Mouse (Mus musculus) CH12.LX (cell line): ENCODE results near the gene Serpinb9b. TPM values are rescaled to one million over a fixed set of nuclear protein-coding genes. Genes with fewer than 3 reads are reported as not detected.

ENCODE experiments used
- DNase-seq: peaks from one replicate; pipeline ENCODE4 v3.0.0-alpha.2; 2013; ENCODE audit errors: extremely low read depth
- H3K27ac ChIP-seq: 2 replicates; pipeline ENCODE4 v1.5.1; 2012; ENCODE audit warnings: low read depth, mild to moderate bottlenecking, control low read depth, moderate library complexity; ENCODE audit not compliant: insufficient read depth
- H3K27me3 ChIP-seq: replicated peaks from 2 replicates; pipeline ENCODE3; 2012; ENCODE audit warnings: inconsistent platforms
- H3K36me3 ChIP-seq, 2 experiments: replicated peaks in 1 of 2; 2 replicates each; pipeline versions ENCODE3 to v1.6.1; 2012; ENCODE audit warnings: inconsistent platforms in 1 of 2, low read length in 1 of 2, mild to moderate bottlenecking in 1 of 2, mixed read lengths in 1 of 2, moderate library complexity in 1 of 2; ENCODE audit not compliant: control insufficient read depth in 1 of 2, insufficient read depth in 1 of 2
- H3K4me1 ChIP-seq, 2 experiments: 2 replicates each; pipeline ENCODE4 v1.6.1; 2012; ENCODE audit warnings: inconsistent platforms in 1 of 2, moderate library complexity in 1 of 2; ENCODE audit not compliant: insufficient read depth in 2 of 2, control insufficient read depth in 1 of 2
- H3K4me2 ChIP-seq: 2 replicates; pipeline ENCODE4 v1.6.1; 2012; ENCODE audit warnings: low read depth, mild to moderate bottlenecking, control low read depth; ENCODE audit not compliant: poor library complexity, insufficient read depth, severe bottlenecking
- H3K4me3 ChIP-seq, 3 experiments: fragments of 150-350 bp in 1 of 3; sonication (generic) in 1 of 3; replicated peaks in 1 of 3; 2 replicates each; pipeline versions ENCODE3 to v1.5.1; 2011 to 2012; ENCODE audit warnings: low read depth in 2 of 3, low read length in 2 of 3, mild to moderate bottlenecking in 2 of 3, moderate library complexity in 2 of 3, control low read depth in 1 of 3, improper control_type of control experiment in 1 of 3, inconsistent platforms in 1 of 3, mixed read lengths in 1 of 3; ENCODE audit not compliant: poor library complexity in 1 of 3
- H3K79me2 ChIP-seq: replicated peaks from 2 replicates; pipeline ENCODE4 v1.6.1; 2012; ENCODE audit warnings: mild to moderate bottlenecking, moderate library complexity; ENCODE audit not compliant: control insufficient read depth, poor library complexity, insufficient read depth, severe bottlenecking; ENCODE audit errors: extremely low read depth
- H3K9ac ChIP-seq: 2 replicates; pipeline ENCODE4 v1.6.1; 2012; ENCODE audit warnings: low read depth, mild to moderate bottlenecking, control low read depth, moderate library complexity; ENCODE audit not compliant: insufficient read depth
- H3K9me3 ChIP-seq: replicated peaks from 2 replicates; pipeline ENCODE3; 2012; ENCODE audit warnings: low read length, inconsistent platforms, mixed read lengths
- CTCF ChIP-seq, 2 experiments: IDR thresholded peaks in 1 of 2; conservative IDR thresholded peaks in 1 of 2; 2 replicates each; pipeline ENCODE4 v1.5.1; 2011 to 2012; ENCODE audit warnings: low read depth in 2 of 2, low read length in 2 of 2, improper control_type of control experiment in 1 of 2, inconsistent platforms in 1 of 2, mild to moderate bottlenecking in 1 of 2, moderate library complexity in 1 of 2
- ETS1 ChIP-seq: conservative IDR thresholded peaks from 2 replicates; pipeline ENCODE4 v1.6.1; 2012; ENCODE audit warnings: low read depth, mild to moderate bottlenecking, inconsistent platforms, low read length, improper control_type of control experiment, moderate library complexity
- IRF4 ChIP-seq: IDR thresholded peaks from 2 replicates; pipeline ENCODE4 v1.6.1; 2014; ENCODE audit warnings: low read depth, mild to moderate bottlenecking, inconsistent platforms, low read length, improper control_type of control experiment
- JUND ChIP-seq: conservative IDR thresholded peaks from 2 replicates; pipeline ENCODE4 v1.6.1; 2011; ENCODE audit warnings: low read depth, low read length, improper control_type of control experiment
- KAT2A ChIP-seq: IDR thresholded peaks from 2 replicates; pipeline ENCODE4 v1.6.1; 2012; ENCODE audit warnings: low read length, improper control_type of control experiment, inconsistent platforms; ENCODE audit not compliant: insufficient replicate concordance
- MEF2A ChIP-seq: IDR thresholded peaks from 2 replicates; pipeline ENCODE4 v1.6.1; 2014; ENCODE audit warnings: low read depth, mild to moderate bottlenecking, inconsistent platforms, low read length, improper control_type of control experiment, borderline replicate concordance
- NRF1 ChIP-seq: IDR thresholded peaks from 2 replicates; pipeline ENCODE4 v1.6.1; 2014; ENCODE audit warnings: low read depth, mild to moderate bottlenecking, inconsistent platforms, low read length, improper control_type of control experiment, moderate library complexity
- PAX5 ChIP-seq: IDR thresholded peaks from 2 replicates; pipeline ENCODE4 v1.6.1; 2012; ENCODE audit warnings: low read length, inconsistent platforms, mixed read lengths
- RAD21 ChIP-seq: IDR thresholded peaks from 2 replicates; pipeline ENCODE4 v1.6.1; 2011; ENCODE audit warnings: low read depth, mild to moderate bottlenecking, low read length, improper control_type of control experiment, moderate library complexity
- SMC3 ChIP-seq: IDR thresholded peaks from 2 replicates; pipeline ENCODE4 v1.6.1; 2011; ENCODE audit warnings: low read depth, low read length, improper control_type of control experiment
- TCF12 ChIP-seq: IDR thresholded peaks from 2 replicates; pipeline ENCODE4 v1.6.1; 2014; ENCODE audit warnings: low read depth, mild to moderate bottlenecking, inconsistent platforms, low read length, improper control_type of control experiment
- UBTF ChIP-seq: IDR thresholded peaks from 2 replicates; pipeline ENCODE4 v1.6.1; 2012; ENCODE audit warnings: low read depth, mild to moderate bottlenecking, inconsistent platforms, low read length, improper control_type of control experiment, moderate library complexity
- ZKSCAN1 ChIP-seq: IDR thresholded peaks from 2 replicates; pipeline ENCODE4 v1.6.1; 2012; ENCODE audit warnings: low read depth, inconsistent platforms, low read length, improper control_type of control experiment, borderline replicate concordance
- ZNF384 ChIP-seq: IDR thresholded peaks from 2 replicates; pipeline ENCODE4 v1.6.1; 2012; ENCODE audit warnings: low read depth, low read length, improper control_type of control experiment, inconsistent platforms
- dilution Hi-C: fragments of 300-500 bp; cut with MboI; formaldehyde crosslinking; loops from 2 replicates; pipeline ENCODE4 v1.14.3; 2020; ENCODE audit warnings: low sequenced_read_pairs; ENCODE audit not compliant: extremely low pct_unique_long_range_greater_than_20kb, extremely low pct_ligation_motif_present
- in situ Hi-C: fragments of 300-500 bp; cut with MboI; formaldehyde crosslinking; loops from 3 replicates; pipeline ENCODE4 v1.14.3; 2019; ENCODE audit warnings: low sequenced_read_pairs, low pct_ligation_motif_present, low pct_unique_long_range_greater_than_20kb, mixed read lengths
- polyA plus RNA-seq: library from polyadenylated mRNA; unstranded; fragments of >175 nt; gene quantifications from 2 replicates; pipeline ENCODE4 v1.2.1, GENCODE M21; 2012; ENCODE audit warnings: low read depth; ENCODE audit not compliant: insufficient read length
- total RNA-seq, 2 experiments: library from RNA; depleted of rRNA; stranded (reverse); fragments of 300-350 nt in 1 of 2; fragments of >200 nt in 1 of 2; gene quantifications; 2 replicates each; pipeline ENCODE4 v1.2.3; 2012 to 2014

Gene Serpinb9b
- total and polyA plus RNA-seq, 3 experiments, result 0.24 TPM; not detected in 2

- Histone ChIP-seq H3K79me2 (no peaks in the 10 kb centered on the region), H3K36me3 (no peaks in the 10 kb centered on the region), H3K4me1 (peaks cover 0 to 38% of the 10 kb centered on the region in 2 experiments; a peak in 3 of 4 replicates), H3K4me3 (no peak overlapping the region), H3K4me2 (no peak overlapping the region), H3K9me3 (no peaks in the 10 kb centered on the region), H3K9ac (no peak overlapping the region), H3K27me3 (no peaks in the 10 kb centered on the region), H3K27ac (no peak overlapping the region)
- dilution Hi-C loops, result no loop called here
- in situ Hi-C loops, result loop anchor here (25.0 kb wide), 1 partner anchor 482 kb away; no protein-coding TSS in a partner anchor
- TF ChIP-seq RAD21, result peak; percentile 65
- TF ChIP-seq SMC3, result peak; percentile 66
- TF ChIP-seq UBTF, result no peak
- TF ChIP-seq CTCF (conservative IDR thresholded peaks at IDR 0.05 in 1 of 2, IDR thresholded peaks at IDR 0.05 in 1 of 2; ENCODE audit: low read depth in 2 of 2, low read length in 2 of 2), result peak; percentile 35 to 75; a peak in 3 of 4 replicates
- DNase-seq, result peak; percentile 39
These were observed 53.1 kb downstream of the Serpinb9b start for GRCm38 (mm10) chr13:33080356-33080755.

GRCm38 (mm10) chr13:33083834-33084233, 56.6 kb downstream of the Serpinb9b start:
- H3K9ac ChIP-seq, result no peak overlapping the region
- in situ Hi-C loops, result loop anchor here (25.0 kb wide), 1 partner anchor 478 kb away; no protein-coding TSS in a partner anchor

GRCm38 (mm10) chr13:33084975-33085694, 57.9 kb downstream of the Serpinb9b start:
- Histone ChIP-seq H3K4me3 (no peak overlapping the region), H3K36me3 (no peaks in the 10 kb centered on the region), H3K9me3 (no peaks in the 10 kb centered on the region), H3K4me1 (peaks cover 0 to 13% of the 10 kb centered on the region in 2 experiments)
- dilution Hi-C loops, result no loop called here
- no peak for TF ChIP-seq IRF4
- no peak for TF ChIP-seq SMC3
- TF ChIP-seq PAX5, result no peak
- TF ChIP-seq NRF1, result no peak
- TF ChIP-seq UBTF, result no peak
- TF ChIP-seq TCF12, result no peak
- TF ChIP-seq ZKSCAN1, result no peak
- TF ChIP-seq MEF2A, result no peak
- TF ChIP-seq, all 38 proteins: peak for 0
- DNase-seq, result no peak
- H3K27me3 ChIP-seq, result no peaks in the 10 kb centered on the region
- in situ Hi-C loops, result loop anchor here (25.0 kb wide), 1 partner anchor 477 kb away; no protein-coding TSS in a partner anchor
- H3K79me2 ChIP-seq, result no peaks in the 10 kb centered on the region
- H3K4me2 ChIP-seq, result no peak overlapping the region
- no peak overlapping the region for H3K27ac ChIP-seq
- no peak overlapping the region for H3K9ac ChIP-seq

More at GRCm38 (mm10) chr13:33083834-33084233, 56.6 kb downstream of the Serpinb9b start:
- no peaks in the 10 kb centered on the region for H3K79me2 ChIP-seq
- H3K27me3 ChIP-seq, result no peaks in the 10 kb centered on the region
- no peak overlapping the region for H3K27ac ChIP-seq
- dilution Hi-C loops, result no loop called here
- no peak overlapping the region for H3K4me2 ChIP-seq
- no peak for TF ChIP-seq KAT2A
- no peak for TF ChIP-seq ZNF384
- no peak for TF ChIP-seq JUND
- no peak for TF ChIP-seq ETS1
- TF ChIP-seq SMC3, result no peak
- H3K4me1 ChIP-seq, result peaks cover 0 to 16% of the 10 kb centered on the region in 2 experiments
- H3K36me3 ChIP-seq, result no peaks in the 10 kb centered on the region
- no peak overlapping the region for H3K4me3 ChIP-seq
- H3K9me3 ChIP-seq, result no peaks in the 10 kb centered on the region
- no peak for DNase-seq
